Mouse (Mus musculus): ENCODE measurements around the gene Akap9.
"Not testable (repeated sequence)": the region's sequence is repeated elsewhere in the genome, so short reads cannot be mapped to it uniquely, and the experiment has no call there.

Akap9 gene

GRCm38 (mm10) chr5:3973764-3974163 lies 45.9 kb downstream of the Akap9 start:
- DNase-seq = no peak

- DNase-seq = no peak
Observed at GRCm38 (mm10) chr5:3974896-3975295, 47.0 kb downstream of the Akap9 start.

GRCm38 (mm10) chr5:3976111-3976510 lies 48.3 kb downstream of the Akap9 start:
- DNase-seq = no peak

GRCm38 (mm10) chr5:3977904-3978303 lies 50.0 kb downstream of the Akap9 start:
- DNase-seq = no peak

- DNase-seq = no peak
Observed at GRCm38 (mm10) chr5:3989608-3990007, 61.8 kb downstream of the Akap9 start.

GRCm38 (mm10) chr5:3990499-3990898 lies 62.6 kb downstream of the Akap9 start:
- no peak for DNase-seq

GRCm38 (mm10) chr5:4004531-4005469 lies 76.9 kb downstream of the Akap9 start:
- peak; percentile 40 for DNase-seq

- no peak for DNase-seq
Observed at GRCm38 (mm10) chr5:4006606-4007005, 78.8 kb downstream of the Akap9 start.

- DNase-seq = no peak
Observed at GRCm38 (mm10) chr5:4008266-4008665, 80.4 kb downstream of the Akap9 start.

GRCm38 (mm10) chr5:4009540-4009939 lies 81.7 kb downstream of the Akap9 start:
- DNase-seq = no peak

GRCm38 (mm10) chr5:4017646-4018045 lies 89.8 kb downstream of the Akap9 start:
- not testable (repeated sequence) for DNase-seq

- DNase-seq = no peak
Observed at GRCm38 (mm10) chr5:4019377-4019776, 91.5 kb downstream of the Akap9 start.

- DNase-seq = no peak
Observed at GRCm38 (mm10) chr5:4020018-4020417, 92.2 kb downstream of the Akap9 start.

GRCm38 (mm10) chr5:4023186-4023585 lies 95.3 kb downstream of the Akap9 start:
- DNase-seq = no peak

- DNase-seq = no peak
Observed at GRCm38 (mm10) chr5:4023742-4024681, 96.2 kb downstream of the Akap9 start.

- DNase-seq = no peak
Observed at GRCm38 (mm10) chr5:4024727-4025126, 96.9 kb downstream of the Akap9 start.

- not testable (repeated sequence) for DNase-seq
Observed at GRCm38 (mm10) chr5:4026336-4026735, 98.5 kb downstream of the Akap9 start.

GRCm38 (mm10) chr5:4028486-4029173 lies 100.8 kb downstream of the Akap9 start:
- no peak for DNase-seq

- no peak for DNase-seq
Observed at GRCm38 (mm10) chr5:4031846-4032245, 104.0 kb downstream of the Akap9 start.

GRCm38 (mm10) chr5:4036686-4037085 lies 108.8 kb downstream of the Akap9 start:
- DNase-seq = no peak

GRCm38 (mm10) chr5:4039351-4039750 lies 111.5 kb downstream of the Akap9 start:
- no peak for DNase-seq

- peak; percentile 22 for DNase-seq
Observed at GRCm38 (mm10) chr5:4040372-4040771, 112.5 kb downstream of the Akap9 start.

GRCm38 (mm10) chr5:4040922-4041321 lies 113.1 kb downstream of the Akap9 start:
- DNase-seq = no peak

Measured in liver (tissue).